Mouse (Mus musculus): ENCODE data around the gene Rora. TPM values are rescaled to one million over a fixed set of nuclear protein-coding genes. Genes with fewer than 3 reads are reported as not detected.

The Rora gene
- polyA plus RNA-seq, 1 experiment = 0.86 TPM

GRCm38 (mm10) chr9:69165096-69165836 is 511.7 kb downstream of the Rora start:
- no peak overlapping the region for H3K4me3 ChIP-seq
- no peaks in the 10 kb centered on the region for H3K27me3 ChIP-seq (ENCODE audit: control insufficient read depth, insufficient read depth, insufficient read length)
- TF ChIP-seq MYOD1 (IDR thresholded peaks at IDR 0.05; ENCODE audit: control insufficient read depth in 1 of 3, insufficient read length in 2 of 3, low read depth in 2 of 3) (no peak), TCF12 (IDR thresholded peaks at IDR 0.05; ENCODE audit: insufficient read depth, poor library complexity, severe bottlenecking) (no peak), CEBPB (IDR thresholded peaks at IDR 0.05; ENCODE audit: insufficient read depth, poor library complexity, severe bottlenecking) (no peak), MAX (IDR thresholded peaks at IDR 0.05; ENCODE audit: low read depth) (no peak), POLR2AphosphoS2 (IDR thresholded peaks at IDR 0.05; ENCODE audit: insufficient read length, low read depth) (no peak)
- no peak overlapping the region for H3K4me2 ChIP-seq (ENCODE audit: low read depth)
- H3ac ChIP-seq (ENCODE audit: control insufficient read depth, insufficient read length) = no peak overlapping the region
- no peaks in the 10 kb centered on the region for H3K36me3 ChIP-seq (ENCODE audit: control insufficient read depth, insufficient read depth)
- no peaks in the 10 kb centered on the region for H3K79me2 ChIP-seq (ENCODE audit: control insufficient read depth, insufficient read depth)

GRCm38 (mm10) chr9:69174061-69174460 is 520.5 kb downstream of the Rora start:
- Histone ChIP-seq H3K79me2 (ENCODE audit: control insufficient read depth, insufficient read depth) (no peaks in the 10 kb centered on the region), H3K4me3 (no peak overlapping the region)

GRCm38 (mm10) chr9:69174527-69175116 is 521.0 kb downstream of the Rora start:
- TF ChIP-seq MYOD1 (IDR thresholded peaks at IDR 0.05; ENCODE audit: control insufficient read depth in 1 of 3, insufficient read length in 2 of 3, low read depth in 2 of 3) (no peak), MYOG (IDR thresholded peaks at IDR 0.05; ENCODE audit: control insufficient read depth in 1 of 3, insufficient read depth in 1 of 3, insufficient read length in 2 of 3, low read depth in 2 of 3) (no peak), TCF12 (IDR thresholded peaks at IDR 0.05; ENCODE audit: insufficient read depth, poor library complexity, severe bottlenecking) (no peak), CEBPB (IDR thresholded peaks at IDR 0.05; ENCODE audit: insufficient read depth, poor library complexity, severe bottlenecking) (no peak), MAX (IDR thresholded peaks at IDR 0.05; ENCODE audit: low read depth) (no peak), POLR2AphosphoS2 (IDR thresholded peaks at IDR 0.05; ENCODE audit: insufficient read length, low read depth) (no peak), POLR2A (IDR thresholded peaks at IDR 0.05; ENCODE audit: insufficient read length, low read depth) (no peak), SRF (IDR thresholded peaks at IDR 0.05; ENCODE audit: control insufficient read depth, insufficient read length, low read depth) (no peak), E2F4 (IDR thresholded peaks at IDR 0.05; ENCODE audit: insufficient read depth) (no peak), REST (IDR thresholded peaks at IDR 0.05; ENCODE audit: insufficient read depth, insufficient read length) (no peak), TCF3 (IDR thresholded peaks at IDR 0.05; ENCODE audit: insufficient read length, low read depth) (no peak), USF1 (IDR thresholded peaks at IDR 0.05; ENCODE audit: low read depth) (no peak)
- H3K36me3 ChIP-seq (ENCODE audit: control insufficient read depth, insufficient read depth) = no peaks in the 10 kb centered on the region
- no peaks in the 10 kb centered on the region for H3K79me2 ChIP-seq (ENCODE audit: control insufficient read depth, insufficient read depth)
- no peak overlapping the region for H3ac ChIP-seq (ENCODE audit: control insufficient read depth, insufficient read length)
- H3K27me3 ChIP-seq (ENCODE audit: control insufficient read depth, insufficient read depth, insufficient read length) = no peaks in the 10 kb centered on the region
- no peak overlapping the region for H3K4me2 ChIP-seq (ENCODE audit: low read depth)
- H3K4me3 ChIP-seq = no peak overlapping the region

More at GRCm38 (mm10) chr9:69174061-69174460, 520.5 kb downstream of the Rora start:
- Histone ChIP-seq H3K27me3 (ENCODE audit: control insufficient read depth, insufficient read depth, insufficient read length) (no peaks in the 10 kb centered on the region), H3K4me2 (ENCODE audit: low read depth) (no peak overlapping the region), H3ac (ENCODE audit: control insufficient read depth, insufficient read length) (no peak overlapping the region), H3K36me3 (ENCODE audit: control insufficient read depth, insufficient read depth) (no peaks in the 10 kb centered on the region)
- TF ChIP-seq SRF (IDR thresholded peaks at IDR 0.05; ENCODE audit: control insufficient read depth, insufficient read length, low read depth) (no peak), MYOG (IDR thresholded peaks at IDR 0.05; ENCODE audit: control insufficient read depth in 1 of 3, insufficient read depth in 1 of 3, insufficient read length in 2 of 3, low read depth in 2 of 3) (no peak), MYOD1 (IDR thresholded peaks at IDR 0.05; ENCODE audit: control insufficient read depth in 1 of 3, insufficient read length in 2 of 3, low read depth in 2 of 3) (no peak), POLR2AphosphoS2 (IDR thresholded peaks at IDR 0.05; ENCODE audit: insufficient read length, low read depth) (no peak), POLR2A (IDR thresholded peaks at IDR 0.05; ENCODE audit: insufficient read length, low read depth) (no peak), TCF12 (IDR thresholded peaks at IDR 0.05; ENCODE audit: insufficient read depth, poor library complexity, severe bottlenecking) (no peak), USF1 (IDR thresholded peaks at IDR 0.05; ENCODE audit: low read depth) (no peak), TCF3 (IDR thresholded peaks at IDR 0.05; ENCODE audit: insufficient read length, low read depth) (no peak), REST (IDR thresholded peaks at IDR 0.05; ENCODE audit: insufficient read depth, insufficient read length) (no peak), E2F4 (IDR thresholded peaks at IDR 0.05; ENCODE audit: insufficient read depth) (no peak), CEBPB (IDR thresholded peaks at IDR 0.05; ENCODE audit: insufficient read depth, poor library complexity, severe bottlenecking) (no peak), MAX (IDR thresholded peaks at IDR 0.05; ENCODE audit: low read depth) (no peak)

GRCm38 (mm10) chr9:69176988-69177387 is 523.4 kb downstream of the Rora start:
- no peaks in the 10 kb centered on the region for H3K36me3 ChIP-seq (ENCODE audit: control insufficient read depth, insufficient read depth)
- no peak for TF ChIP-seq TCF12 (IDR thresholded peaks at IDR 0.05; ENCODE audit: insufficient read depth, poor library complexity, severe bottlenecking)
- no peak for TF ChIP-seq MYOD1 (IDR thresholded peaks at IDR 0.05; ENCODE audit: control insufficient read depth in 1 of 3, insufficient read length in 2 of 3, low read depth in 2 of 3)
- no peak for TF ChIP-seq POLR2AphosphoS2 (IDR thresholded peaks at IDR 0.05; ENCODE audit: insufficient read length, low read depth)
- no peak for TF ChIP-seq SRF (IDR thresholded peaks at IDR 0.05; ENCODE audit: control insufficient read depth, insufficient read length, low read depth)
- no peak for TF ChIP-seq POLR2A (IDR thresholded peaks at IDR 0.05; ENCODE audit: insufficient read length, low read depth)
- no peak overlapping the region for H3ac ChIP-seq (ENCODE audit: control insufficient read depth, insufficient read length)
- H3K4me3 ChIP-seq = no peak overlapping the region
- H3K27me3 ChIP-seq (ENCODE audit: control insufficient read depth, insufficient read depth, insufficient read length) = no peaks in the 10 kb centered on the region
- no peak overlapping the region for H3K4me2 ChIP-seq (ENCODE audit: low read depth)
- no peaks in the 10 kb centered on the region for H3K79me2 ChIP-seq (ENCODE audit: control insufficient read depth, insufficient read depth)
